Mouse (Mus musculus) thymus, postnatal 0 days (tissue): ENCODE measurements around the gene Ndufa4l2. TPM values are rescaled to one million over a fixed set of nuclear protein-coding genes. Genes with fewer than 3 reads are reported as not detected.

Experiments
- DNase-seq: peaks from one replicate; pipeline ENCODE4 v3.0.0-alpha.2; 2015; ENCODE audit warnings: low spot score
- polyA plus RNA-seq: library from polyadenylated mRNA; unstranded; fragments of >200 nt; fragmentation: Nextera tagmentation; extraction: Ambion mirVana; gene quantifications from 2 replicates; pipeline ENCODE4 v1.2.1, GENCODE M21; 2015

The Ndufa4l2 gene
- 10.4 and 13.2 TPM in 2 replicates for polyA plus RNA-seq

DNA sequence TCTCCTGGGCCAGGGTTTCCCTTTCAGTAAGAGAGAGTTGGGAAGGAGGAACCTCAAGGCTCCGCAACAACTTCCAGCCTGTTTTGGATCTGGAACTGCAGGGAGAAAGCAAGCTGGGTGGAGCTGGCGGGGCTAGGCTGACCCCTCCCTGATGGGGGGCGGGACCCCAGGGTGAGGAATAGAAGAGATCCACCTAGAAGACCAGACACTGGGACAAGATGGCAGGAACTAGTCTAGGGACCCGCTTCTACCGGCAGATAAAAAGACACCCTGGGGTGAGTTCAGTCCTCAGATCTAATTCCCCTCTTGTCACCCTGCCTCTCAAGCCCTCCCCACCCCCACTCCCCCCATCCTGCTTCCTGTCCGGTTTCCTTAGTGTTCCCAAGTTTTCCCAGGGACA lies at the start of gene Ndufa4l2:
Gene Ndufa4l2, plus strand, starts transcription at position 204 of the 400 bp plus-strand sequence.
- DNase-seq = no peak

DNA sequence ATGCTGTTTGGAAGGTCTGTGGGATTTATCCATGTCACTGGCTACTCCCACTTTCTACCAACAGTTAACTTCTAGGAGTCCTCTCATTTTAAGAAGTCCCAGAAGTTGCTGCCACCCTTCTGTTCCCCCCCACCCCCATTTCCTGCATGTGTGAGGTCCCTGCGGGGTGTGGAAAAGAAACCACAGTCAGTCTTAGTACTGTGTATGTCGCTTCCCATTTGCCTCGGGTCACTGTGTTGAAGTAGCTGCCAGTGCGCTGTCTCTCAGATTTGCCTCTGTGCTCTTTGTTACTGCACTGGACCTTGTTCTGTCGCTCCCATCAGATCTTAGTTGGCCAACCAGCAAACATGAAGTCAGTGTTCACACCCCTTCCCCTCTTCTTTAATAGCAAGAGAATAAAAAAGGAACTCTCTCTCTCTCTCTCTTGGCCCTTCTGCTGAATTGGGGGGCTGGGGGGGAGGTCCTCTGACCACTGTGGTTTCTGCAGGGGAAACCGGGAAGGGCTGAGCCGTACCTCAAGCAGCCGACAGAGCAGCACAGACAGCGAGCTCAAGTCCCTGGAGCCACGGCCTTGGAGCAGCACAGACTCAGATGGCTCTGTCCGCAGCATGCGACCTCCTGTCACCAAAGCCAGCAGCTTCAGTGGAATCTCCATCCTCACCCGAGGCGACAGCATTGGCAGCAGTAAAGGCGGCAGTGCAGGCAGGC lies 43.3 kb upstream of the Ndufa4l2 start:
- DNase-seq = peak; percentile 67

DNA sequence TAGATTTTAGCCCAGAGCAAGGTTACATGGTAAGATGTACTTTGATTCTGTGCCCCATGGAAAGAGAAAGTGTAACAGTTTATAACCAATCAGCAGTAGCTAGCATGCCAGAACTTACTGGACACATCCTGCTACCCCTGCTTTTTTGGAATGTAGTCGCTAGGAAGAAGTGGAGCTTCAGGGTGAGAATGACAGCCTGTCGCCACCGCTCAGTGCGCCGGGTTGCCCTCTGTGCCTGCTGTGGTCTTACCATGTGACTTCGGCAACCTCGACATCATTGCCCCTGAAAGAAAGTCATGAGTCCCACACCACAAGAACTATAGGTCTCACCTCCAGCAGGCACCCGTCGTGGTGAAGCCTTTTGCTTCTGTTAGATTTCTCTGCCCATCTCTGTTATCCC lies 42.0 kb upstream of the Ndufa4l2 start:
- DNase-seq = peak; percentile 13

DNA sequence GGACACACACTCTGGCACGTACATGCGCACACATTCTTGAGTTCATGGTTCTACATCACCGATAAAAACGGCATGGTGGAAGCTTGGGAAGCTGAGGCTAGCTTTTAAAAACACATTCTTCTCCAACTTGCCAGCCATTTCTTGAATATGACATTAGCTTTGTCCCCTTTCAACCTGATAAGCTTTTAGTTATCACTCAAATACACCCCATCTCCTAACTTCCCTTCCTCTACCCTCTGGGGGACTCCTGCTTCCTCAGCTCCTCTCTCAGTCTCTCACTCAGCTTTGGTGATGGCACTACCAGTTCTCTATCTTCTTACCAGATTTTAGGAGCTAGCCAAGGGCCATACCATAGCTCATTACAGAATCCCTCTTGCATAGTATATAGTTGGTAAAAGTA lies 39.6 kb upstream of the Ndufa4l2 start:
- DNase-seq = no peak

DNA sequence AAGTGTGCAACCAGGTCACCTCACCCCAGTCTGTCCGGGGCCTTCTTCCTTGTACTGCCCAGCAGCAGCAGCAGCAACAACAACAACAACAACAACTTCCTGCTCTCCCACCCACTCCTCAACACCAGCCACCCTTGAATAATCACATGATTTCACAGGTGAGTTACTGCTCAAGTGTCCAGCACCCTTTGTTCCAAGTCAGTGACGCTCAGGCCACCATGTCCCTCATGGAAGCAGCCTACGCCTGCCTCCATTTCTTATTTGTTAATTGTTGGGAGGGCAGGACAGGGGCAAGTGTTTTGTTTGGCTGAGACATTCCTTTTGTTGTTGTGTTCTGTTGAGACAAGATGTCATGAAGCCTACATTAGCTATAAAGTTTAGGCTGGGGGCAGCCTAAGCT lies 38.2 kb upstream of the Ndufa4l2 start:
- DNase-seq = no peak

DNA sequence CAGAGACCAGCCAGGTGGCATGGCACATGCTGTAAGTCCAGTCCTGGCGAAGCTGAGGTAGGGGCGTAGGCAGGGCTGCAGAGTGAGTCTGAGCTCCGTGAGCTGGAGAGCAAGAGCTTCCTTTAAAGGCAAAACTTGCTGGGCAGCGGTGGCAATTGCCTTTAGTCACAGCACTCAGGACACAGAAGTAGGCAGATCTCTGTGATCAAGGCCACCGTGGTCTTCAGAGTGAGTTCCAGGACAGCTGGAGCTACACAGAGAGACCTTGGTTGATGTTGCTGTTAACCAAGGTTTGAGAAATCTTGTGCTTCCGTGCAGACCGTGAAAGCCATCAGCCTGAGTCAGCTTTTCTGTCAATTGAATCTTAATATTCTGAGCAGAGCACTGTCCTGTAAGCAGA lies 37.5 kb upstream of the Ndufa4l2 start:
- no peak for DNase-seq

DNA sequence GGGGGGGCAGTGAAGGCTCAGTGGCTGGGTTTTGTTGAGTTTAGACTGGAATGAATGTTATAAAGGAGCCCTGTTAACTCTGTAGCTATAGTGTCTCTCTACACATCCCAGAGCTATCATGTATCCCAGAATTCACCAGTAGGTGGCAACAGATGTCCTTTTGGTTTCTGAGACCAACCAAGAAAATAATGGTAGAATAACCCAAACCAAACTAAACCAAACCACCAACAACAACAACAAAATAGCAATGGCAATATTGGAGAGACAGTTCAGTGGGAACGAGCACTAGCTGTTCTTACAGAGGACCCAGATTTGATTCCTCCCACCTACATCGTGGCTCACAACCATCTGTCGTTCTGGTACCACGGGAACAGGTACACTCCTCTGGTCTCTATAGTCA lies 35.6 kb upstream of the Ndufa4l2 start:
- DNase-seq = peak; percentile 30

DNA sequence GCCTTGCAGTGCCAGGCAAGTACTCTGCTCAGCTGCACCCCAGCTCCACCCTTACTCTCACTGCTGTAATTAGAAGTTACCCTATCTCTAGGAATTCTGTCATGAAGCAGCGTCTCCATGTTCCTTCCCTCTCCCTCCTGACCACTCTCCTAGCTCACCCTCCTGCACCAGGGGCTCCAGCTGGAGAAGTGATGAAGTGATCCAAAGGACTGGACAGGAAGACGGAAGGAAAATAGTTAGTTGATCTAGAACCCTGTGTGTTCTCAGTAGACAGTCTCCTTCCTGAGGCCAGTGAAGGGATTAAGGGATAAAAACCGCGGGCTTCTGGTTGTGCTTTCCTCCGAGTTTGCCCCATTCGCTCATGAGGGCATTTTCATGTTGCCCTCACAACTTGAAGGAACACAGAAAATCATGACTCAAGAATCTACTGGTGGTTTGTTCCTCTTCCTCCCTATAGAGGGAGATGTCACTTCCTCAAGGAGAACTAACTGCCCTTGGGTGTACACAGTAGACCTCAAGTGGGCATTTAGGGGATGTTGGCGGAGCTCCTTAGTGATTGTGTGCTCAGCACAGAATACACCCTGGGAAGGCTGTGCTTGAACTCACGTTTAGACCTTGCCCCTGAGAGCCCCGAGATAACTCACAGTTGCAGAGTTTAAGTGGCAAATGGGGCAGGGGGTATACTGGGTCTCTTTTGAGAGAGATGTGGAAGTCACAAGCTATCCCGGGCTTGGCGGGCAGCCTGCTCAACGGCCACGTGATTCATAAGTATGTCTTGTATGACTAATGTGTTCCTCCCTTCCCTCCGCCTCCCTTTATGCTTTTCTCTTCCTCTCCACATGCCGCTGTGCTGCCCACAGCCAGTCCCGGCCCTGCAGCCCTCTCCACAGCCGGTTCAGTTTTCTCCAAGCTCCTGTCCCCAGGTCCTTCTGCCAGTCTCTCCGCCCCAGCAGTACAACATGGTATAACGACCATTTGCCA lies 33.6 kb upstream of the Ndufa4l2 start:
- DNase-seq = no peak

DNA sequence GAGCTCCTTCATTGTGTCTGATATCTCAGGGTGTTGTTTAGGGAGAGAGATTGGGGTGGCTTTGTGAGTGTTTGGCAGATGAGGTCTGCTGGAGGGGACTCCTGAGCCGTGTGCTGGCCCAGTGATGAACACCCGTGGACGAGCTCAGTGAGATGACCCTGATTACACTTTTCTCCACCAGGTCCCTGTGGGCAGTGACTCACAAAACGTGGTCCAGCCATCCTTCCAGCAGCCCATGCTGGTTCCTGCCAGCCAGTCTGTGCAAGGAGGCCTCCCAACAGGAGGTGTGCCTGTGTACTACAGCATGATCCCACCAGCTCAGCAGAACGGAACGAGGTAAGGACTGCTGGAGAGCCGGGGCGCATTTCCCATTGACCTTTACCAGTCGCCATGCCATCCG lies 29.5 kb upstream of the Ndufa4l2 start:
- DNase-seq = no peak

DNA sequence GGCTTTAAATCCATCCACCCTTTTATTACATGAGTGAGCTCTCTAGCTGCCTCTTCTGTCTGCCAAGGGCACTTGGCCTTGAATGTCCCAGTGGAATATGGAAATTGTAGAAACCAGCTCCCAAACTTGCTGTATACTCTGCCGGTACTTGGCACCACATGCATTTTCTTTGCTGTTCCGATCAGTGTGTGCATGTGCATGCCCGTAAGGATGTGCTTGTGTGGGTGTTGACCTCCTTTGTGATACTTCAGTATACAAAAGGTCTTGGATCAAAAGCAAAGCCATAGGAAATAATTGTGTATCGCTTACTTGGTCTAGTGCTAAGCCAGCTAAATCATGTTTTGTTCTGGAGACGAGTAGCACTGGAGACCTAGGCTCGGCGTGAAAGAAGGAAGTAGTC lies 25.9 kb upstream of the Ndufa4l2 start:
- no peak for DNase-seq

DNA sequence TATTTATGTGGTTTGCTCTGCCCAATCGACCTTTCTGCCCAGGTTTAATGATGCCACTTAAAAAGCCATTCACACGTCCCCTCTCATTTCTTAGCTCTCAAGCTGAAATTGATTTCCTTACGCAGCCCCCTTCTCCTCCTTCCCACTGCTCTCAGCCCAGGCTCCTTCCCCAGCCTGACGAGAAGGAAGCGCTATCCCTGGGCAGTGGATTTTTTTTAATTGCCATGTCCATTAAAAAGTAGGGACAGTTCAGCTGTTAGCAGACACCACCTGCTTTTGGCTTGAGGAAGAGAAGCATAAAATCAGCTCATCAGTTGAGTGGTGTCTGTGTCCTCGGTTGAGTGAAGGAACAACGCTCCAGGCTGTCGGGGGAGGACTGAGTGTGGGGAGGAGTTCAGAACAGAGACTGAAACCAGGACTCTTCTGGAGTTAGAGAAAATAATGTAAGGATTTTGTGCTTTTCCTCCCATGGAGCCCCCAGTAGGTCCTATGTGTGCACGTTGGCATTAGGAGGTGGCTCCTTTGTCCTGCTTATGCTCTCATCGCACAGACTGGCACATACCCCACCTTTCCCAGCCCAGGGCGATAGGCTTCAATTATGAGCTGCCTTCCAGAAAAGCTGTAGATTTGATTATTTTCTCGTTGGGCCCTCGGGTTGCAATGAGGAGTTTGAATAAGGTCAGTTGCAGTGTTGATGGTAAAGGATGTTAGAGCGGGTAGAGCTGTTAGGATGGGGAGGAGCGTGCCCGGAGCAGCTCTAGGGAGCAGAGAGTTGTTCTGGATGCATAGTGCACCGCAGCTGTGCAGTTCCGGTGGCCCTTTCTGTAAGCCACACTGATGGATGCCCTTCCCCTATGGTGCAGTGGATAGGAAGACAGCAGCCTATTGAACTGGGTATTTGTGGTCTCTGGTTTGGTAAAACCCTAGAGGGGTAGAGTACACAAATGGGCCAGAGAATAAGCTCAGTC lies 24.3 kb upstream of the Ndufa4l2 start:
- DNase-seq = no peak

DNA sequence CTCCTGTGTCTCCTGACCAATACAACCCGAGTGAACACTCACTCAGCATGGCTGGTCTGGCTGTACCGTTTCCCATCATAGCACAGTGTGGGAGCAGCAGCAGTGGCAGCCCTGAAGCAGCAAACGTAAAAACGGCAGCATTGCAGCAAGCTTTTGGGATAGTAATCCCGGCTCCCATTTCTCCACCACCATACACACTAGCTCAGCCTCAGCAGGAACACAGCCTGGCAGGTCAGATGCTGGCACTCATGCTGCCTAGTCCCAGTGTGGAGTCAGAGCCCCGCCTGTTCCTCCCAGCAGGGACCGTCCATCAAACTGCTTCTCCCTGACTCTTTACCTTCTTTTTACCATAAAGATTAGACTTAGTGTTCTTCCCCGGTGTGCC lies 23.6 kb upstream of the Ndufa4l2 start:
- no peak for DNase-seq

DNA sequence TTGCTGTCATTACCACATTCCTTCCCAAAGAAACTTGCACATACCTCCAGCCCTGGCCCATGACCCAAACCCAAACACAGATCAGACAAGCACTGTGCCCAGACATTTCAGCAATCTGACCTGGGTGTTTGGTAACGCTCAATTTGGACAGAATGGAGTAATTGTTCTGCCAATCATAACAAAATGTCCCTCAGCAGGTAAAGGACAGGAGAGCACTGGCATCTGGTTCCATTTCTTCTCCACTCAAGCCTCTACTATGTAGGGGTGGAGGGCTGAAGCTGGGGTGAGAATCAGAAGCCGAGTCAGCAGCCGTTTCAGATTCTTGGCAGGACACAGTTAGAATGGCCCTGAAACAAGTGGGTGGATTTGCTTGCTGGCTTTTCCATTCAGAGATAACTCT lies 22.6 kb upstream of the Ndufa4l2 start:
- DNase-seq = no peak

DNA sequence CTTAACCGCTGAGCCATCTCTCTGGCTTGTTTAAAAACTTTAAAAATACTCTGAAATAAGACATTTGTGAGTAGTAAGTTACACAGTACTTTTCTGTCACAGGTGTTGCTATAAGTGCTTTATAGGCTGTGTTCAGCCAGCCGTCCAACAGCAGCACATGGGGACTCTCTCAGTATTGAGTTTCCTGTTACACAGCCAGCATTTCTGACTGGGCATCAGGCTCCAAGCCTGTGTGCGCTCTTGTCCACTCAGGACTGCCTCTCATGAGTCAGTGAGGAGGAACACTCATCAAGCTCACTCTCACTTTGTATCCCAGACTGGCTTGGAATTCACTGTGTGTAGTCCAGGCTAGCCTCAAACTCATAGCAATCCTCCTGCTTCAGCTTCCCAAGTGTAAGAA lies 18.6 kb upstream of the Ndufa4l2 start:
- no peak for DNase-seq

DNA sequence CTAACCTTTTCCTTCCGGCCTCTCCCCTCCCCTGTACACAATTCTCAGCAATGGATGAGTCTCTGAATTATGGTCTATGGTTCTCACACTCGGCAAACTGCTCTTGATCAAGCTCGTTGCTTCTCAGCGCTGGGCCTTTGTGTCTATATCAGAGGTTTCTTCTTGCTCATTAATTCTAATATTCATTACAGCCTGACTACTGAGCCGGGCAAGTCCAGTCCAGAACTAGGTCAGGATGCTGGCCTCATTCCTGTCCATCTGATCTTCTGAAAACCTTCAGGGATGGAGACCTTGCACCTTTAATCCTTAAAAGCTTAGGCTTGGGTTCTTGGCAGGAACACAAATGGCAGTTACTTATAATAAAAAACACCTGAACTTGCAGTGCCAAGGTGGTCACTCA lies 15.3 kb upstream of the Ndufa4l2 start:
- no peak for DNase-seq

DNA sequence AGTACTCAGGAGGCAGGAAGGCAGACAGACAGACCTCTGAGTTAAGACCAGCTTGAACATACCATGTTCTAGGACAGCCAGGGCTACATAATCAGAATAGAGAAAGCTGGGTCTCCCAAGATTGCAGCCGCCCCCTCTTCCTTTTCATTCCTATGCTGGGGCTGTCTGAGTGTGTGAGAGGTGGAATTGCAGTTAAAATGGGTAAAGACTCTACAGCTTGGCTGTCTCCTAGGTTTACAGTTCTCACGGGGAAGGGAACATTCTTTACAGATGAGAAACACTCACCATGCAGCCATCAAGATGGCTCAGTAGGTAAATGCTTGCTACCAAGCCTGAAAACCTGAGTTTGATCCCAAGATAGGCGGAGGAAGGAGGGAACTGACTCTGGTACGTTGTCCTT lies 14.7 kb upstream of the Ndufa4l2 start:
- no peak for DNase-seq

DNA sequence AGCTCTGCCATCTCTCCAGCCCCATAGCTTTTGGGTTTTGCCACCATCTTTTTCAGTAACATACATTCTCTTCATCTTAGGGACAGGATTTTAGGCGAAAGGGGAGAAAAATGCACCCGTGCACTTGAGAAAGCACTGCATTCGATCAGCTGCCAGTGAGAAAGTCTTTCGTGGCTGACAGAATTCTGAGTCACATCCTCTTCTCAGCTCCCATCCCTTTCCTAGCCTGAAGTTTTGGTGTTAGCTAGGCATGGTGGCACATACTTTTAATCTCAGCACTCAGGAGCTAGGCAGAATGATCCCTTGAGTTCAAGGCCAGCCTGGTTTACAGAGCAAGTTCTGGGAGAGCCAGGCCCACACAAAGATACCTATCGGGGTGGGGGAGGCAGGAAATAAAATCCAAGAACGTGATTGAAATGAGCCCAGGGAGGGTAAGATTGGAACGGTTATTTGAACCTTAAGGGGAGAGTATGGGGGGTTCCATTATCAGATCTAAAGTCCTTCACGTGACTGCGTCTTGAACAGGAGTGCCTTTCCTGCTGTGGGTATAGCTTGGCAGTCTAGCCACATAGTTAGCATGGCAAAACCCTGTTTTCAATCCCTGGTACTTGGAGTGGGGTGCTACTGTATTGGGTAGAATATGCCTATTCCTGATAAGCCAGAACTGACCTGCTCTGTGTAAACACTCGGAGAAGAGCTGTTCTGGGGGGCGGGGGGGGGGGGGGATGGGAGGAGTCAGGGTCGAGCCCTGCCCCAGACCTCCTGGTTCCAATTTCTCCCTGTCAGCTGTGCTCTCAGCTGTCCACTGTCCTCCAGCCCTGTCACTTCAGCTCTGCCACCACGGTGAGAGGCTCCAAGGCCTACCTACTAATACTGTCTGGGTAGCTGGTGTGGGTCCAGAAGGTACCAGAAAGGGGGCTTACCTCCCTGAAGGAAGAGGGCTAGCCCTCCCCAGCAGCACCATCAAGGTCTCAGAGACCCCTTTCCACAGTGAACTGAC lies 13.6 kb upstream of the Ndufa4l2 start, which contains the start of gene Stac3:
Gene Stac3, plus strand, starts transcription at position 793 of the 1,000 bp plus-strand sequence.
- DNase-seq = no peak

DNA sequence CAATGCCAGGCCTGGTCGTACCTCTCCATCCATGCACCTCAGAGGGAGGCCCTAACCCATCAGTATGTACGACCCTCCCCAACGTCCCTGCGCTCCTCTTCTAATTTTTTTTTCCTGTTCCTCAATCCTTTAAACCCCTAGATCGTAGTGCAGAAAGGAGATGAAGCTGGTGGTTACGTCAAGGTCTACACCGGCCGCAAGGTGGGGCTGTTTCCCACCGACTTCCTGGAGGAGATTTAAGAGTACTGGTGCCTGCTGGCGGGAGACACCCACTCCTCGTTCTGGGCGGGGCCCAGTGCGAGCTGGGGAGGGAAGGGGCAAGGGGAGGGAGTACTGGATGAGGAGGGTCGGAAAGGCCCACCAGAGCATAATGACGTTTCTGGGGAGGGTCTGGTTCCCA lies 6.5 kb upstream of the Ndufa4l2 start:
- peak; percentile 86 for DNase-seq

DNA sequence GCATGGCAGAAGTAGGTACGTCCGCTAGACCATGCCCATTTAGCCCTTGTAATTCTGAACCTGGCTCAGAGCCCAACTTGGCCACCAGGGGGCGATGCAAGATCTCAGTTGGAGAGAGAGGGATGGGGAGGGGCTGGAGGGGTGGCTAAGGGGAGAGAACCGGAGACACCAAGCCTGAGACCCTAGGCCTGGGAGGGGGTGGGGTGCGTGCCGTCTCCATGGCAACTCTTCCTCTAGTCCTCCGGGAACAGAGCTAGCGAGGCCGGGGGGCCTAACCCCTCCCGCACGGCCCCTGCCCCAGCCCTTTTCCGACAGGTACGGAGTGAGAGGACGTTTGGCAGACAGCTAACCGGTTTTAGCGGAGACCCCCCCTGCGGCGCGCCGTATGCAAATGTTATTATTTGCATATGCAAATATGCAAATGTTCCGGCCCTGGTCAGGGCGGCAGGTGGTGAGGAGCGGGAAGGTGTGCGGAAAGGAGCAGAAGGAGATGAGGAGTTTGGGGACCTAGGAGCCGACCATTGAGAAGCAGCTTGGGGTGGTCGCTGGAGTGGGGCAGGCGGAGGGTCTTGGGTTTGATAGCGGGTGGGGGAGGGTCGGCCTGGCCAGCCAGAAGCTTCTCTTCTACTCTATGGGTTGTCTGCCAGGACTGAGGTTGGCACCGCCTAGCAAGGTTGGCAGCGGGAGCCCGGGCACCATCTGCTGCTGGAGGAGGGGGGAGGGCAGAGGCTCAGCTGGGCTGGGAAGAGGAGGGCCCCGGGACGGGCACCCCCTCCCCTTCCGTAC lies 5.5 kb upstream of the Ndufa4l2 start:
- DNase-seq = peak; percentile 90
